Mouse (Mus musculus): Measurements from ENCODE around the gene Angpt4.
A peak's percentile ranks its signal among the peaks of the same experiment; 100 is the strongest.

Angpt4 gene

DNA sequence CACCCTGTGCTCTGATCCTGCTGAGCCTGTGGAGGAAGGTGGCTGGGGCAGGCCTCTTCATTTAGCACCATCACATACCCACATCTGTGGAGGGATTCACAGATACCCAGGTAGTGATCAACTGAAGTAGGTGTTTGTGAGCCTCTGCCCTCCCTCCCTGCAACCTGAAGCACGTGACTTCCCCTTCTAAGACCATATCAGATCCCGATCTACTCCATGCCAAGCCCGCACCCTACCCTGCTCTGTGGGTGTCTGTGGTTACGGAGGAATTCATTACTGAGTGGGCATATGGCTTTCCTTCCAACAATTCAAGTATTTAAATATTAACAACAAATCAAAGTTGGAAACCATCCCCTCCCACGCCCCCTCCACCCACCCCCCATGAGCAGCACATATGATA, 52.3 kb downstream of the Angpt4 start:
- DNase-seq, result no peak

DNA sequence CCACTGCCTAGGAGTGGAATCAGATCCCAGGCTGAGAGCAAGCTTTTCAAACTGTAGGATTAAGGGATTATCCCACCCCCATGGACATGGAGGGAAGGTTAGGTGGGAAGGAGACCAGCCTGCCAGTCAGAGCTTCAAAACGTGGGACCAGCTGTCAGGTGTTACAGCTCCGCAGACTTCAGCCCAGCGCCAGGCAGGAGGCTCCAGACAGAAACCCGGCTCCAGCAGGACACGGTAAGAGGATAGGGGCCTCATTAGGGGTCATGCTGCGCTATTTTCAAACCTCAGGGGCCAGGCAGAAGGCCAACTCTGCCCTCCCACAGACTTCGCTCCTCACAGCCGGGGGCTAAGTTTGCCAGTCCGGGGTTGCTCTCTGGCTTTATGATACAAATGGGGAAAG, 53.0 kb downstream of the Angpt4 start:
- DNase-seq, result no peak

DNA sequence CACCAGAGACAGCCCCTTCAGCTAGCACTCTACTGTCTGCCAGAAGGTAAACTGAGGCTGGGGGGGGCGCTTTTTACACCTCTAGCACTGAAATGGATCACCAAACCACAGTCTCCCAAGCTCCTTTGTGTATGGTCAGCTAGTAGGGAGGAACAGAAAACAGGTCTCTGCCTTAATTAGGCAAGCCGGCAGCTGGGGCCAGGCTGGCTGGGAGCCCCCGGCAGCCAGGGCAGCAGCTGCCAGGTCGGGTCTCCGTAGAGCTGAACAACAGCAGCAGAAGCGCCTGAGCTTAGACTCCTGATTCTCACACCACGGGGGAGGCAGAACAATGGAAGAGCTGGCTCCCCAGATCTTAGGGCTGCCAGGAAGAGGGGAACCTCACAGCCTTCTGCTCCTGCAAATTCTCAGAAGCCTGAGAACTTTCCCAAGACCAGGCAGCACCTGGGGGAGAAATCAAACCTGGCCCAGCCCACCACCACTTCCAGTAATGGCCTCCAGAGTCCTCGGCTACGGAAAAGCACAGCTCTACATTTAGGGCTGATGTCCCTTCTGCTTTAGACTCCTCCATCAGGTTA, 56.3 kb downstream of the Angpt4 start:
- no peak for DNase-seq

DNA sequence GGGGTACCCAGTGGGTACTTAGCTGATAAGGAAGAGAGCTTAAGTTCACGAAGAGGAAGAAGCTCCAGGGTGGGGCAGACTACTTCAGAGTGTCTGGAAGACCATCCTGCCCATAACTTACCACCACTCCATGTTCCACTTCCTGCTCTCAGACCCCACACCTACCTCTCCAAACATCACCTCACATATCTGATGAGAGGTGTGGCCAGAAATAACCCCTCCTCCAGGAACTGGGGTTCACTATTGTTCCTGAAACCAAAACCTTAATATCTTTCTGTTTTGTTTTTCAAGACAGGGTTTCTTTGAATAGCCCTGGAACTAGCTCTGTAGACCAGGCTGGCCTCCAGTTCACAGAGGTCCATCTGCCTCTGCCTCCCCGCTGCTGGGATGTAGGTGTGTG, 56.8 kb downstream of the Angpt4 start:
- DNase-seq, result no peak

DNA sequence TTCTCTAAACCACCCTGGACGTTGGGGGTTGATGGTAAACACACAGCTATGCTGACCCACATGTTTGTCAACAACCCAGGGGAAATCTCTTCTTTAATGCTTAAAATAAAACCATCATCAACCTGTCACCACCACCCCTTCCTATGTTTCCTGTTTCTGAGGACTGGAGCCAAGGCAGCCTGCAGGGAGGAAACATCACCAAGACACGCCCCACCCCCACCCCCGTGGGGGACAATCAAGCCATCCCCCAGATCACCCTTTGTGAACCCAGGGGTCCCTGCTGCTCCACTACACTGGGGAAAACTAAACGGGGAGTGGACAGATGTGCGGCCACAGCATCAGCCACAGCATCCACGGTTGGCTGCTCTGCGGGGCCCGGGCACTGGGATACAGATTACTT, 57.4 kb downstream of the Angpt4 start:
- DNase-seq, result no peak

DNA sequence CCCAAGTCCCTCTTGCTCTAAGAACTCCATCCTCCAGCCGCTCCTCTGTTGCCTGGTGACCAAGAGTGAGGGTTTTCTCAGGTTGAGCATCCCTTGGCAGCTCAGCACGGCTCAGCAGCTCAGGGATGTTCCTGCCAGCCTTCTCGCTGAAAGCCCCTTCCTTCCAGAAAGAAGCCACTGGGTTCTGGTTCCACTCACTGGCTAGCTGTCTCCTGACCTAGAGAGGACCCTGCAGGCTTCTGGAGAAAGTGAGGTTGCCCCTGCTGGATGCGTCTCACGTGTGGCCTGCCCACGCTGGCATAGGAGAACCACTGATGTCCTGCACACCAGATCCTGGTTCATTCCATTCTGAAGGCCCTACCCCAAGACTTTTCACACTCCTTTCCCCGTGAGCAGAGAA, 58.0 kb downstream of the Angpt4 start:
- no peak for DNase-seq

DNA sequence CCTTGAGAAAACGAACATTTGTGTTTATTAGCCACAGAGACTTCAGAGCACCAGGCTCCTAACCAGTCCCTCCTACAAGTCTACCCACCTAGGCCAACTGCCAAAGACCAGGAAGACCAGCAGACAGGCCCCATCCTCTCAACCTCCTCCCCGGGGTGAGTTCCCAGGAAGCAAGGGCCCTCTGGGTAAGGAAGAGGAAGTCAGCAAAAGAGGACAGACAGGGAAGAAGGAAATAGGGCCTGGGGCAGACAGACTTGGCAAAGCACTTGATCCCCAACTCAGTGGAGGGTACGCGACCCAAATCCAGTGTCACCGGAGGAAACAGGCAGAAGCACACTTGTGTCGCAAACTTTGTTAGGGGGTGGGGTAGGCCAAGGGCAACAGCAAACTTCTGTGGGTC, 58.4 kb downstream of the Angpt4 start:
- no peak for DNase-seq

DNA sequence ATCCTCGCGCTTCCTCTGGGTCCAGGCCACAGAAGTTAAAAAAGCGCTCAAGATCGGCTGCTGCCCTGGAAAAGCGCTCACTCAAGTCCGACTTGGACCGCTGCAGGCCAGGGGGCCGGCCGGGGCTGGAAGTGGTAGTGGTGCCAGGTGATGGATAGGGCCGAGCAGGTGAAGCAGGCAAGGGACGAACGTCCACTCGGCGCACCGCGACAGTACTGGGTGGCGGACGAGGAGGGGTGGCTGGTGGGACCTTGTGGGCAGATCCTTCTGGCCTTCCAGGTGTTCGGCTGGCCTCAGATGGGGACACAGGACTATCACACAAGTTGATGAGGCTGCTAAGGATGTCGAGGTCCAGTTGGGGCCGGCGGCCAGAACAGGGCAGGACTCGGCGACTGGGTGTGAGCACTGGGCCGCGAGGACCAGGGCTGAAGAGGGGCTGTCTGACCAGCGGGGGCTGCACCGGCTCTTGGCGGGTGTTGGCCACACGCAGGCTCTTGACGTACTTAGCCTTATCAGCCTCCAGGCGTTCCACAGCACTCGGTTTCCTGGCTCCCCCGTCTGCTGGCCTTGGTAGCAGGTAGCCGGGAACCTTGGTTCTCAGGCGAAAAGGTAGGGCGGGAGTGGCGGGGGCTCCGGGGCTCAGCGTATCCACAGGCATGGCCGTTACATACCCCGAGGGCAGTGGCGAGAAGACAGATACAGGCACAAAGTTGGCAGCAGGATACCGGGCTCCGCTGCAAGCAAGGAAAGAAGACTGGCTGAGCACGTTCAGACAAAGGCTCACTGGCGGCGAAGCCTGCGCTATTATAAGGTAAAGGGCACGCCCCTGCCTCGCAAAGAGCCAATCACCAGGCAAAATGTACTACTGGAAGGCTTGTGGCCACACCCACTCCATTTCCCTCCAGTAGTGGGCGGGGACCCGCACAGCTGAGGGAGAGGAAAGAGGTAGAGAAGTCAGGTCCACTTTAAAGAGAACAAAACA, 59.5 kb downstream of the Angpt4 start:
- DNase-seq, result peak; percentile 54

DNA sequence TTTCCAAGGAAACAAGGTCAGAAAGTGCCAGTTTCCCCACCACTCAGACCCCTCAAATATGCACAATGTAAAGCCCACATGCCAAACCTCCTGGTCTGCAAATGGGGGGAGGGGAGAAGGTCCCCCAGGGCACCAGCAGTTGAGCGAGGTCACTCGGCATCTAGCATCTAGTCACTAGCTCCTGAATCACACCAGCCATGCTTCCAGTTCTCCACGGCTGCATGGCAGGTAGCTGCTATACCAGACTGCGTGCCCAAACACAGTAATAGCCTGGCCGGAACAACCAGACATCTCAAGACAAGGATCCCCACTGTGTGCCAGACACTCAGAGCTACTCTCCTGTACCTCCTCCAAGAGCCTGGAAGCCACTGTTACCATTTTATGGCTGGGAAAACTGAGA, 60.7 kb downstream of the Angpt4 start:
- DNase-seq, result no peak

DNA sequence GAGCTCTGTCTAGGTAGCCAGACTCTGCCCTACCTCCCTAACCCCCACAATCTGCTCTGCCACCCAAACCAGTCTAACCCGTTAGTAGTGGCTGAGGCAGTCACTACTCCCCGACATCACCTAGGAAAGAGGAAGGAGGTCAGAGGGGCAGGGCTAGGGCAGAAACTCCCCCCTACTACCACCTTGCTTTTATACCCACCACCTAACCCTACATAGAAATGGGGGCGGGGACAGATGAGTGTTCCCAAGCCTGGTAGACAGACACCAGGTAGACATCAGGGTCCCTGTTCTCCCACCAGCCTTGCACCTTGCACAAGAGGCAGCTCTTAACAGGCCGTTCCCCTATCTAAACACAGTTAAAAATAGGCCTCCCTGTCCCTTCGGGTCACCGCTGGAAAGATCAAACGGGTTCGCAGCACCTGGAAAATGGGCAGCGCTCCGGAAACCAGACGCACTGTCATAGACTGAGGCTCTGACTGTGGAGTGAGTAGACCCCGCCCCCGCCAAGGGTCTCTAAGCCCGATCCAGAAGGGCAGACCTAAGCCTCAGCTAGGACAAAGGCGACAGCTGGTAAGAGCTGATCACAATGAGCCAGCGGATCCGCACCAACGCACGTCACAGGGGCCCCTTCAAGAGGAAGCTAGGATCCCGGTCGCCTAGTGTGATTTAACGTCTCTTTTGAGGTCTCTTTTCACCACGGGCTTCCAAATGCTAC, 62.0 kb downstream of the Angpt4 start:
- DNase-seq, result peak; percentile 47

DNA sequence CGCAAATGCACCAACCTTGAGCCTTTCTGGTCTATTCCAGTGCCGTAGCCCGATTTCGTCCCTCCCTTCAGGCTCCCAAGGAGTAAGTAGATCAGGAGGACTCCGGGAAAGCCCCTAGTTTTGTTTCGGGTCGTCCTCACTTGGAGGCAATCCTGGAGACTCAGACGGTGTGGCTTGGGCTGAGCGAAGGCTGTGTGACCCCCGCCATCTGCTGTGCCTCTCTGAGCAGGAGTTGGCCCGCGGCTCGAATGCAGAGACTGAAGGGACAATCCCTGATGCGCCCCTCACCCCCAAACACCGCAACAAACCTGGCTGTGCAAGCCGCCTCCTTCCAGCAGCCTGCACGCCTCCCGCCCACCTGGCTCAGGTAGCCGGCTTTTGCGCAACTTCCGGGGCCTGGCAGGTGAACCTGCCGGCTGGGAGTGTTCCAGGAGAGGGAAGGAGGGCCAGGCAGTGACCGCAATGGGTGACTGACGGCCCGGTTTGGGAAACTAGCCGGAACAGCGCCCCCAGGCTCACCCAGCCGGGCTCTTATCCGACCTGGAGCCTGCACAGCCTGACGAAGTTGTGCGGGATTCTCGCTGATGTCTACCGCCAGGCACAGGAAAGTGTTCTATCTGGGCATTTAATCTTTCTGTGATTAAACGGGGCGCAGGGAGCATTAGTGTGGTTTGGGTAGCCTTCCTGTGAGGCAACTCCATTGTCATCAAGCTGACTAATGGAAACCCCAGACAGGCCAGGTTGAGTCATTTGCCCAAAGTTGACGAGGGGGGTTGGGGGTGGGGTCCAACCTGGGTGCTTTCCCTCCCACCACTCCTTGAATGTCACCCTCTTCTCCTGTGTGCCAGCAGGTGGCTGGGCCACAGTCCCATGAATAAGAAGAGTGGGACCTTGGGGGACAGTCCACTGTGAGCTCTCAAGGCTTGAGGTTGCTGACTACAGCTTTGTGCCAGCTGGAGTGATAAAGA, 62.9 kb downstream of the Angpt4 start:
- peak; percentile 69 for DNase-seq

DNA sequence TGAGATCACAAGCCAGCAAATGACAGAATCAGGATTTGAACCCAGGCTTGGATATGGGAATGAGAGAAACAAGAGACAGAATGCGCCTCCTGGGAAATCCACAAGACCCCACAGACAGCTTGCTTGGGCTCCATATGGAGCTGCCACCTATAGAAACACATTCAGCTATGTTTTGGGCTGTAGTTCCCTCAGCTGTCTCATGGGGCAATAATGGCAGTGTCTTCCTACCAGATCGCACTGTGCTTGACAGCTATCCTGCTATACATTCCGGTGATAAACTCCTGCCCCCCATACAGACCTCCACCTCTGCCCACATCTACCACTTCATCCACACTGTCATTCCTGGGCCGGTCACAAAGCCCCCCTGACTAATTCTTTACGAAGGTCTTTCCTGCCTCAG, 64.3 kb downstream of the Angpt4 start:
- no peak for DNase-seq

DNA sequence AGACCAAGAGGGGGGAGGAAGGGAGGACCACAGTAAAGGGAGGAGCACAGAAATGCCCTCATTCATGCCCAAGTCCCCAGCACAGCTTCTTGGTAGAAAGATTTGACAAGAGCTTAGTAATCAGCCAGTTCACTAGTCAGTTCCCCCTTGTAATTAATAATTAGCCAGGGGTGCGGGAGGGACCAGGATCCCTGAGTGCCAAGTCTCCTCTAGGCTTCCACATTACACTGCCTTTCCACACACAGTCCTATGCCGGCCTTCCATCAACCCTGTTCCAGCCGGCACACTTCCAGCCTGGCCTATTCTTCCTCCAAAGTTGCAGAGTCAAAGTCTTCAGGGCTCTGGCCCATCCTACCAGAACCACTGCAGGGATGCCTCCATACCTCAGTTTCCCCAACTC, 65.1 kb downstream of the Angpt4 start:
- no peak for DNase-seq

DNA sequence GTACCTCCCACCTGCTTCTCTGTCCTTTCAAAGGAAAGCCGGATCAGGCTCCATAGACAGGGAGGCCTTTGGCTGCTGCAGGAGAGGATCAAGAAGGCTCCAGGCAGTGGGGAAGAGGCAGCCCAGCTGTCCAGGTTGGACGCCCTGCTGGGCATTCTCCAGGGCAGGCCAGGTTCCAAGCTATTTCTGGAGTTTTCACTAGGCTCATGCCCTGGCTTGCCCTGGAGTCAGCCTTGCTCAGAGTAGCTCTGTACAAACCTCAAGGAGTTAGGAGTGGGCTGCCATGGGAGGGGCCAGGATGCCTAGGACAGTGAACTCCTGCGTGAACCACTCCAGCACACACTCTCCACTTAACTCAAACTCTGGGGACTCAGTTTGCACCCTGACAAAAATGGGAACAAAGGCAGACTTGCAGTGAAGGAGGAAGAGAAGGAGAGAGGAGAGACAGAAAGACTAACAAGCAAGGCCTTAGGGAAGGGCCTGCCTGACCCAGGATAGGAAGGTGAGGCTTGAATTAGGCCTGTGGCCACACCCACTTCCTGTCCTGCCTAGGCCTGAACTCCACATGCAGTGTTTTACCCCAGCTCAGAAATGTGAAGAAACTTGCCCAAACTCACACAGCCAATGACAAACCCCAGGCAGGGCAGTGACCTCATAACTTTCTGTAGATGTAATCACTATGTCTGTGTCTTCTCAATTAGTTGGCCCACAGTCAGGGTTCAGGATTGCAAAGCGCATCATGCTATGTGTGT, 66.9 kb downstream of the Angpt4 start:
- DNase-seq, result peak; percentile 89

DNA sequence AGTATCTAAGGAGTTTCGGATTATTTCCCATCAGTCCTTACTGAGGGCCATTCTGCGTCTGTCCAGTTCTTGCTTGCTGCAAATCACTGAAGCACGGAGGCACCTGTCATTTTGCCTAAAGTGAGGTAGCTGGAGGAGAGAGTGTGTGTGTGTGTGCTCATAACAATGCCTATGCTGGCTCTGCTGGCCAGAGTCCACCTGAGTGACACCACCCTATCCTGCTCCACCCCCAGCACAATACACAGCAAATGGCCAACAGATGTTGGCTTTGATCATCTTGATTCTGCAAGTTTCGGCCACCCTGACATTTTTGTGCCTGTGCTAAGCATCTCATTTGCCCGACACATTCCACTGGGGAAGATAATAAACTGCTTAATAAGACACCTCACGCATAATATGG, 67.5 kb downstream of the Angpt4 start:
- peak; percentile 51 for DNase-seq

DNA sequence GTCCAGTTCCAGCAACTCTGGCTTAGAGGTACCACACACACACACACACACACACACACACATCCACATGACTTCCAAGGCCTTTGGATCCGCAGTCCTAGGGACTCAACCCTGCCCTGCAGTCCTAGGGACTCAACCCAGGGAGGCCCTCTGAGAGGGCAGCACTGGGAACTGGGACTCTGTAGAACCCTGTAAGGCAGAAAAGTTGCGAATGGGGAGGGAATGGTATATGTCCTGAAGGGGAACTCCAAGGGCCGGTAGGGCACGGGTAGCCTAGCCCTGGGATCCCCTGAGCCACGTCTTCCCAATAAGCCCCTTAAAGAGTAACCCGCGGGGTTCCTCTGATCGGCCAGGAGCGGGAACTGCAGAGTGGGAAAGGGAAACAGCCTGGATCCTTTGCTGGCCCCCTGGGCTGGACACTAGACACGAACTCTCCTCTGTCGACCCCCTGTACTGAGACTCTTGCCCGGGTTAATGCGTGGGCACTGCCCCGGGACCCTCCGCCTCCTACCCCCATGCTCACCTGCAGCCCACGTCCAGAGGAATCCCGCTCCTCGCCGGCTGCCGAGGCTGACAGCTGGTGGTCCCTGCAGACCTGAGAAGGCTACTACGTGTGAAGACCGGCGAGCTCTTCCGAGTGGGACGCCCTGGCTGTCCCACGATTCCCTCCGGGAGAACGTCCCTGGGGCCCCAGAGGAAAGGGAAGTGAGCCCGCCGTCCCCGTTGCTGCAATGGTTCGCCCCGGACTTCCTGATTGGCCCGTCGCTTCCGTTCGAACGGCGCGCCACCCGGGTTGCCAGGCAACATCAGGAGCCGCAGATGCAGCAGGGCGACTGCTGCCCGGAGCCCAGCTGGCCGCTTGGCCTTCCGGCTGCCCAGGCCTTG, 68.7 kb downstream of the Angpt4 start, which contains the start of gene Fam110a:
Fam110a (minus strand) TSS at position 750 of the 885 bp plus-strand sequence.
- peak; percentile 89 for DNase-seq

DNA sequence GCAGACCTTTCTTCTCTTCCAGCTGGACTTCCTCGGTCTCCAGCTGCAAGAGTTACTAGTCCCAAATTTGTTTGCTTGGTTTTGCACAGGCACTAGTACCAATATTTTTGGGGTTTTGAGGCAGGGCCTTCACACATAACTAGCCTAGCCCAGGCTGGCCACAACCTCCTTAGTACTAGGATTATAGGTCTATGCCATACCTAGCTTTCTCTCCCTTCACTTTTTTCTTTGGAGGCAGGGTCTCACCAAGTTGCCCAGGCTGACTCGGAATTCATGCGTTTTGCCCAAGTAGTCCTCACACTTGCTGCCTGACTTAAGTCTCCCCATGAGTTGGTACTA, 69.3 kb downstream of the Angpt4 start:
- DNase-seq, result no peak

DNA sequence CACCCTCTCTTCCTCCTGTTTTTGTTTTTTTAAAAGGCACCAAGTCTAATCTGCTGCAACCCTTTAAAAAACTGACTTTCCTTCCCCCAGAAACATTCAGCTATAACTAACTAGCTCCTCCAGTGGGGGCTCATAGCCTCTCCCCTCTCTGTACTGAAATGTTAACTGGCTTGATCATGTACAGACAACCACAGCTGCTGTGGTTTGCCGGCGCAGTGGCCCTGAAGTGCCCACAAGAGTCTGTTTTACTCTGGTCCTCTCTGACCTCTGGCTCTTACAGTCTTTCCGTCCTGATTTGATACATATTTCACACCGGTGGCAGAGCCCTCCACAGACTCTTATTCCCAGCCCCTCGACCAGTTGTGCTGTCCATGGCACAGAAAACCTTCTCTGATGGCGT, 70.3 kb downstream of the Angpt4 start:
- DNase-seq, result no peak

DNA sequence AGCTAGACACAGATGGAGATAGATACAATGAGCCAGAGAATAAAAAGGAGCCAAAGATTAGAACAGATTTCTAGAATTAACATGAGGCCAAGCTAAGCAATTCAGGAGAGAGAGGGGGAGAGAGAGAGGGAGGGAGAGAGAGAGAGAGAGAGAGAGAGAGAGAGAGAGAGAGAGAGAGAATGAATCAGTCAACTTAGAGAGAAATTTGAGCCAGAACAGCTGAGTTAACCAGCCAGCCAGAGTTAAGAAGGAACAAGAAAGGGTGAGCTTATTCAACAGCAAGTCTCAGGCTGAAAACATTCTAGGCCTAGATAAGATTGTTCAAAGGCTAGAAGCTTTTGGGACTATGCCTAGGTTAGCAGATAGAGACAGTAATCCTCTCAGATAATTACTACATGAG, 71.5 kb downstream of the Angpt4 start:
- no peak for DNase-seq

DNA sequence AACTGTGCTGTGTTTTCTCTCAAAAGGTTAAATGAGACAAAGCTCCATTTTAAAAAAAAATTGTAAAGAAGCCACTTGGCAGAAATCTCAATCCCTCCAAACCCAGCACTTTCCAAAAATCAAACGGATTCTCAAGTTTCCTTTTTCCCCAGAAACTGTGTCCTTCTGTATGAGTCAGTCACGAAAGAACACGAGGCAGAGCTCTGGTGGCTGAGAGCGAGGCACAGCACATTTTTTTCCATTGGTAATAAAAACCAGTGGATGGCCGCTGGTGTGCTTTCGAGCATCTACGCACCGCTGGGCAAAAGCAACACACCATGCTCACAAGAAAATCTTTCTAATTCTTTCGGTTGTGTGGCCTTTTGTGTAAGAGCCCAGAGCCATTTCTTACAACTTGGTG, 73.0 kb downstream of the Angpt4 start:
- DNase-seq, result no peak
